Mouse (Mus musculus) mesoderm, embryonic 11.5 days (tissue): ENCODE data around the gene Vmn2r97.
"Not testable (repeated sequence)": the region's sequence is repeated elsewhere in the genome, so short reads cannot be mapped to it uniquely, and the experiment has no call there.

Experiments used
- DNase-seq: peaks from one replicate; pipeline ENCODE4 v3.0.0-alpha.2; 2012; ENCODE audit warnings: low read depth, low spot score

Vmn2r97 gene

GRCm38 (mm10) chr17:18914000-18914399 is at the start of gene Vmn2r97:
Gene Vmn2r97 (plus strand): TSS chr17:18914300.
- not testable (repeated sequence) for DNase-seq

- not testable (repeated sequence) for DNase-seq
Observed at GRCm38 (mm10) chr17:18882436-18882835, 31.7 kb upstream of the Vmn2r97 start.

GRCm38 (mm10) chr17:18889745-18890329 is 24.3 kb upstream of the Vmn2r97 start:
- no peak for DNase-seq

- DNase-seq: not testable (repeated sequence)
Observed at GRCm38 (mm10) chr17:18957800-18958199, 43.7 kb downstream of the Vmn2r97 start.

- DNase-seq: no peak
Observed at GRCm38 (mm10) chr17:18968371-18969275, 54.5 kb downstream of the Vmn2r97 start.
